ENCODE assay signal across 23 mouse cellular contexts in the genomic region with DNA sequence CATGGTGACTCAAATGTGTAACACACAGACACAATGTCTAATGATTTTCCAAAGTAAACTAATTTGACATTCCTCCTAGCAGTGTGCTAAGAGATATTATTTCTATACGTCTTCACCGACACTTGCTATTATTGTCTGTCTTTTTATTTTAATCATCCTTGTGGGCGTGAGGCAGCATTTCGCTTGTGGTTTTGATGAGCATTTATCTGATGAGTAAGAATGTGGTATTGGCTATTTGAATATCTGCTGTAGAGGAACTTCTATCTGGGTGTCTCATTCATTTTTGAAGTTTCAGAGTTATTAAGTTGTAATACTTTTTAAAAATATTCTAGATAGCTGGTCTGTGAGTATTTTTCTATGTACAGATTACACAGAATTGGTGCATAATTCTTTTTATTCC.
DNase-seq lines count a peak whose midpoint lies in the region; ATAC-seq and TF ChIP-seq lines count a peak whose summit lies in the region.
"Had no signal": no experiment of that assay in that cellular context is flagged by ENCODE, and none has a peak within 500 bp of the region (broad histone marks: within the 10 kb centered on the region; RNA-seq: fewer than 3 reads in every experiment).

No protein-coding gene starts in this region.

- ATAC-seq in activated CD4-positive, CD25-positive, alpha-beta regulatory T cell, adult 4 months: peak; percentile 14
- ATAC-seq in inflammation-experienced regulatory T-cells, adult 6 months: peak; percentile 64
- no peak for ATAC-seq in liver, postnatal 0 days
- ATAC-seq: forebrain, embryonic 14.5 days had no signal

- 59% methylated on average over 4 of the region's 4 CpGs for WGBS in liver, postnatal 0 days (ENCODE audit: insufficient replicate concordance)
- WGBS in heart, embryonic 10.5 days: 90% methylated on average over 4 of the region's 4 CpGs

- no peak for TF ChIP-seq EP300 in liver, postnatal 0 days (IDR thresholded peaks at IDR 0.05; ENCODE audit: low read depth)

- H3K4me3 ChIP-seq in liver, postnatal 0 days (ENCODE audit: low read depth, low read length): no peak overlapping the region
- H3K4me3 ChIP-seq in heart, embryonic 10.5 days: no peak overlapping the region
- H3K4me3 ChIP-seq: embryonic facial prominence, embryonic 15.5 days; erythroblast, embryonic 14.5 days; forebrain, embryonic 10.5 days; heart, adult 2 months; heart, embryonic 12.5 days; hindbrain, embryonic 15.5 days had no signal

- no peaks in the 10 kb centered on the region for H3K36me3 ChIP-seq in liver, postnatal 0 days (replicated peaks; ENCODE audit: insufficient read depth, low read length)
- no peaks in the 10 kb centered on the region for H3K36me3 ChIP-seq in heart, embryonic 10.5 days
- H3K36me3 ChIP-seq: embryonic facial prominence, embryonic 15.5 days; forebrain, embryonic 10.5 days; heart, embryonic 12.5 days; hindbrain, embryonic 15.5 days had no signal

- DNase-seq in 3T3-L1 (ENCODE audit: low read depth, low spot score): peak; percentile 65
- peak; percentile 43 for DNase-seq in CD4-positive, CD25-positive, alpha-beta regulatory T cell, adult 2 months (ENCODE audit: low read depth, low spot score)
- DNase-seq in thymus, postnatal 36 days: no peak
- DNase-seq in gastrocnemius, adult 8-10 months (ENCODE audit: low spot score in 2 of 2): no peak
- no peak for DNase-seq in liver, postnatal 0 days
- no peak for DNase-seq in heart, embryonic 10.5 days (ENCODE audit: low spot score)
- DNase-seq: adrenal gland, postnatal 10 days; cerebellum, adult 11-12 months; cerebellum, adult 9-11 months; embryo, embryonic 11 days; gastrocnemius, postnatal 14 days; heart, adult 2 months; heart, postnatal 36 days; kidney, adult 11 months had no signal

- TF ChIP-seq CTCF in liver, postnatal 0 days (IDR thresholded peaks at IDR 0.05; ENCODE audit: low read depth): no peak

- H3K9me3 ChIP-seq in liver, postnatal 0 days (ENCODE audit: low read length): no peaks in the 10 kb centered on the region
- H3K9me3 ChIP-seq in heart, embryonic 10.5 days: no peaks in the 10 kb centered on the region
- H3K9me3 ChIP-seq: embryonic facial prominence, embryonic 15.5 days; forebrain, embryonic 10.5 days; heart, embryonic 12.5 days; hindbrain, embryonic 15.5 days had no signal

- peaks cover 8% of the 10 kb centered on the region; the same call in 1 of the 2 replicates for H3K4me1 ChIP-seq in liver, postnatal 0 days (ENCODE audit: insufficient read depth)
- peaks cover 19% of the 10 kb centered on the region for H3K4me1 ChIP-seq in heart, embryonic 10.5 days
- H3K4me1 ChIP-seq: hindbrain, embryonic 15.5 days had no signal

- no peaks in the 10 kb centered on the region for H3K27me3 ChIP-seq in liver, postnatal 0 days (ENCODE audit: insufficient read depth, low read length)
- no peaks in the 10 kb centered on the region for H3K27me3 ChIP-seq in heart, embryonic 10.5 days (ENCODE audit: insufficient read depth, poor library complexity, severe bottlenecking)
- H3K27me3 ChIP-seq: CH12.LX; embryonic facial prominence, embryonic 15.5 days; heart, embryonic 12.5 days; hindbrain, embryonic 15.5 days had no signal

- H3K27ac ChIP-seq in liver, postnatal 0 days (ENCODE audit: low read depth): no peak overlapping the region
- no peak overlapping the region for H3K27ac ChIP-seq in heart, embryonic 10.5 days
- H3K27ac ChIP-seq: embryonic facial prominence, embryonic 15.5 days; forebrain, embryonic 10.5 days; heart, adult 2 months; hindbrain, embryonic 15.5 days had no signal

- H3K9ac ChIP-seq in liver, postnatal 0 days (replicated peaks): no peak overlapping the region
- H3K9ac ChIP-seq: embryonic facial prominence, embryonic 15.5 days; heart, embryonic 12.5 days; hindbrain, embryonic 15.5 days had no signal

- H3K4me2 ChIP-seq in liver, postnatal 0 days (ENCODE audit: low read depth, low read length): no peak overlapping the region
- H3K4me2 ChIP-seq: embryonic facial prominence, embryonic 15.5 days; heart, embryonic 12.5 days; hindbrain, embryonic 15.5 days had no signal

Comparison
In these comparisons a context has a peak if more than half of its experiments do, and no peak if none do; other contexts are left out.
1. DNase-seq: peak in 3T3-L1 (single experiment) and CD4-positive, CD25-positive, alpha-beta regulatory T cell, adult 2 months (single experiment); none in thymus, postnatal 36 days (0 of 2), gastrocnemius, adult 8-10 months (0 of 2), liver, postnatal 0 days (single experiment) and heart, embryonic 10.5 days (single experiment).